Mouse (Mus musculus): ENCODE data around the gene Urb2. TPM values are rescaled to one million over a fixed set of nuclear protein-coding genes. Genes with fewer than 3 reads are reported as not detected.

The Urb2 gene
- polyA plus RNA-seq, 1 experiment from 2014 or later: 4.7 TPM

DNA sequence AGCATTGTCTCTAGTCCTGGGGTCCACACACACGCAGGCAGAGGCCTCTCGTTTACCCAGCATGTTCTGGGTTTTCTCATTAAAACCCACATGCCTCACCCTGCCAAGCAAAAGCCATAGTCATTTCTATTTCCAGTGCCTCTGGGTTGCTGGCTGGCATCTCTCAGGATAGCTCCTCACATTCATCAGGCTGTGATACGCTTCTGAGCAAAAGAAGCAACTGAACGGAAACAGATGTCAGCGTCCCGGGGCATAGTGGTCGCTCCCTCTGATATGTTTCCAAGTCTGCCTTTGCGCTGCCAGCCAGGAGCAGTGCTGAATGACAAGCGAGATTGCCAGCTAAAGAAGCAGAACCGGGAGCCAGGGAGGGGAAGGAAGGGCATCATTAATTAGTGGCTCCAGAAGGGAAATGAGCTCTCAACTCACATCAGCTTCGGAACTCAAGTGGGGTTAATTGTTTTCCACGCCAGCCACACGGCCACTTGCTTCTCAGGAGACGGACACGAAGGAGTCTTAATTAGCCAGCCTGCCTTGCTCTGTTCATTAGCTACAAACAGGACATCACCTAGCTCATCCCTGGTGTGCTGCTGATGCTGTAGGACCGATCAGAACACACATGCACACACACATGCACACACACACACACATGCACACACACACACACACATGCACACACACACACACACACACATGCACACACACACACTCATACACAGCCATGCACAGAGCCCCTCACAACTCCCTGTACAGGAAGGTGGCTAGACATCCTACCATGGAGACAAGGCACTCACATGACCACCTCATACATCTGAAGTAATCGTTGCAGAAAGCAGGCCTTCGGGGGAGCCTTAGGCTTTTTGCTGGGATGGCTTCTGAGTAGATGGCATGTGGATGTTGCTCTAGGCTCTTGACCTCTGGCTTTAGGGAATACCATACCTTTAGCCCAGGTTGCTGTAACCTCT lies 49.3 kb downstream of the Urb2 start:
- ATAC-seq (ENCODE audit: low FRiP score, low TSS enrichment): no peak
- H3K4me1 ChIP-seq (ENCODE audit: insufficient read depth, low read length): 0 out of 2 replicates have a peak, but pooled peaks cover 4% of the 10 kb centered on the region
- H3K9me3 ChIP-seq (ENCODE audit: low read length): no peaks in the 10 kb centered on the region
- no peaks in the 10 kb centered on the region for H3K36me3 ChIP-seq (ENCODE audit: insufficient read depth, low read length)
- H3K27ac ChIP-seq (ENCODE audit: low read length): no peak overlapping the region
- H3K4me3 ChIP-seq (ENCODE audit: low read length): no peak overlapping the region
- no peak overlapping the region for H3K4me2 ChIP-seq (replicated peaks; ENCODE audit: low read depth, low read length)
- WGBS: 27% methylated on average over 18 of the region's 18 CpGs
- no peaks in the 10 kb centered on the region for H3K27me3 ChIP-seq (ENCODE audit: insufficient read depth, low read length)
- H3K9ac ChIP-seq (replicated peaks; ENCODE audit: low read length): no peak overlapping the region

DNA sequence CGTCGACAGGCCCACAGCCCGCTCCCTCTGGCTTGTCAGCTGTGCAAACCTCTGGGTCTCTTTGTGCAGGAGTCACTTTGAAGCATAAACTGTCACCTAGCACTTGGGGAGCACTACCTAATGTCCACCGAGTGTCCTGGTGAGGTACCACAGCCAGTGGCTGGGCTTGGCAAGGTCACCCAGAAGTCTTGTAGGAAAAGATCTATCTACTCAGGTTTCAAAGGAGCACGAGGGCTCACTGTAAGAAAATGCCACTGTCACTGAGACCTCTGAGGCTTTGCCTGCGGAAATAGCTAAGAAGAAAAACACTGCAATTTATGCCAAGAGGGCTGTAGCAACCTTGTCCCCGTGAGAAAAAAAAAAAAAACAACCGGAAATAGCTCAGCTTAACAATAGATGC lies 54.7 kb downstream of the Urb2 start:
- Histone ChIP-seq H3K36me3 (ENCODE audit: insufficient read depth, low read length) (no peaks in the 10 kb centered on the region), H3K9me3 (ENCODE audit: low read length) (no peaks in the 10 kb centered on the region), H3K4me2 (replicated peaks; ENCODE audit: low read depth, low read length) (no peak overlapping the region), H3K4me1 (ENCODE audit: insufficient read depth, low read length) (peaks cover 8% of the 10 kb centered on the region; the same call in 1 of the 2 replicates), H3K4me3 (ENCODE audit: low read length) (no peak overlapping the region), H3K27ac (ENCODE audit: low read length) (no peak overlapping the region), H3K9ac (replicated peaks; ENCODE audit: low read length) (no peak overlapping the region), H3K27me3 (ENCODE audit: insufficient read depth, low read length) (no peaks in the 10 kb centered on the region)
- 23% methylated on average over 8 of the region's 8 CpGs for WGBS
- ATAC-seq (ENCODE audit: low FRiP score, low TSS enrichment): 0 out of 2 replicates have a peak, but pooled peaks have one; percentile 31

DNA sequence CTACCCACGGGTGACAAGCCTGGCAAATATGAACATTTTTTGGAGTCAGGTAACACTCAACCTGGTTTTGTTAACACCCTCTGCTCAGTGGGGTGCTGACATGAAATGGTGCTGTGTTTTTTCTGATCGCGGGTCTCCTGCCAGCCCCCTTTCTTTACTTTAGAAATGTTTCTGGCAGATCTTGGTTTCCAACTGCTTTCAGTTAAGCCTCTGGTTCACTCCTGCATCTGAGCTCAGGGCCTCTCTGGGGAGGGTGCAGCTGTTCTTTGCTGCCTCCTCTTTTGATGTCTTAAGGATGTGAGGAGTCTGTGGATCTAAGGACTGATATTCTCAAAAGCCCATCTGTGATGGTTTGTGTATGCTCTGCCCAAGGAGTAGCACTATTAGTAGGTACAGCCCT lies 55.1 kb downstream of the Urb2 start:
- no peak overlapping the region for H3K27ac ChIP-seq (ENCODE audit: low read length)
- no peak overlapping the region for H3K4me3 ChIP-seq (ENCODE audit: low read length)
- no peaks in the 10 kb centered on the region for H3K9me3 ChIP-seq (ENCODE audit: low read length)
- peaks cover 8% of the 10 kb centered on the region; the same call in 1 of the 2 replicates for H3K4me1 ChIP-seq (ENCODE audit: insufficient read depth, low read length)
- H3K4me2 ChIP-seq (replicated peaks; ENCODE audit: low read depth, low read length): no peak overlapping the region
- H3K36me3 ChIP-seq (ENCODE audit: insufficient read depth, low read length): no peaks in the 10 kb centered on the region
- no peaks in the 10 kb centered on the region for H3K27me3 ChIP-seq (ENCODE audit: insufficient read depth, low read length)
- whole genome bisulfite sequencing: 46% methylated on average over 3 of the region's 3 CpGs
- no peak for ATAC-seq (ENCODE audit: low FRiP score, low TSS enrichment)
- H3K9ac ChIP-seq (replicated peaks; ENCODE audit: low read length): no peak overlapping the region

DNA sequence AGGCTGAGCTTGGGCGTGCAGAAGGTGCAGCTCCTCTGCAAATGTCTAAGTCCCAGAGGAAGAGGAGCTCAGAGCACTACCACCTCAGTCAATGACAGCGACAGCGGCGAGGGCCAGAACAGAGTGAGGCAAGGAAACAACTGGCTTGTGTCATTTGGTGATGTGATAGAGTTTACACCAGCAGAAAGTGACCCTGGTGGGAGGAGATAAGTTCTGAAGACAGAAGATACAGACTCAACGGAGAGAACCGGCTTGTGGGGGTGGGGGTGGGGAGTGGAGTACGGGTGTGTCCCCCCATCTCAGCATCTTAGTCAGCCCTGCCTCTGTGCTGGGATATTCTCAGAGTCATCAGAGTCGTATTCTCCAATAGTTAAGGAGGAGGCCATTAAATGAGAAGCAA lies 56.1 kb downstream of the Urb2 start:
- Histone ChIP-seq H3K27ac (ENCODE audit: low read length) (no peak overlapping the region), H3K36me3 (ENCODE audit: insufficient read depth, low read length) (no peaks in the 10 kb centered on the region), H3K4me2 (replicated peaks; ENCODE audit: low read depth, low read length) (no peak overlapping the region), H3K27me3 (ENCODE audit: insufficient read depth, low read length) (no peaks in the 10 kb centered on the region), H3K9ac (replicated peaks; ENCODE audit: low read length) (no peak overlapping the region), H3K9me3 (ENCODE audit: low read length) (no peaks in the 10 kb centered on the region), H3K4me3 (ENCODE audit: low read length) (no peak overlapping the region), H3K4me1 (ENCODE audit: insufficient read depth, low read length) (peaks cover 8% of the 10 kb centered on the region; the same call in 1 of the 2 replicates)
- WGBS: 71% methylated on average over 8 of the region's 8 CpGs
- no peak for ATAC-seq (ENCODE audit: low FRiP score, low TSS enrichment)

DNA sequence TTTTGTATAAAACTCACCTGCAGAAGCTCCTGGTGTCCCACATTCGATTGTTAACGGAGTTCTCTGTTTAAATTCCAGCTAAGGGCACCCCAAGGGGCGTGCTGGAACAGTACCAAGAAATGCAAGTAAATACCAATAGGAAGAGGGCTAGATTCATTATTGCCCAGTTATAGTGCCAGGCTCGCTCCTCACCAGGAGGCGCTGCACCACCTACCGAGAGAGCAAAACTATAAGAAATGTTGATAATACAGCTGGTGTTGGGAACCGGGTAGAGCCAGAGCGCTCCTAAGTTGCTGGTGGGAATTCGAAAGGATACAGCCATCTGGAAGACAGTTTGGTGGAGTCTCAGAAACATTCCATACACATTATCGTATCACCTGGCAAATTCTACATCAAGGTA lies 56.7 kb downstream of the Urb2 start:
- no peaks in the 10 kb centered on the region for H3K36me3 ChIP-seq (ENCODE audit: insufficient read depth, low read length)
- no peak for ATAC-seq (ENCODE audit: low FRiP score, low TSS enrichment)
- 86% methylated on average over 10 of the region's 10 CpGs for WGBS
- peaks cover 8% of the 10 kb centered on the region; the same call in 1 of the 2 replicates for H3K4me1 ChIP-seq (ENCODE audit: insufficient read depth, low read length)
- H3K4me2 ChIP-seq (replicated peaks; ENCODE audit: low read depth, low read length): no peak overlapping the region
- H3K4me3 ChIP-seq (ENCODE audit: low read length): no peak overlapping the region
- H3K9me3 ChIP-seq (ENCODE audit: low read length): no peaks in the 10 kb centered on the region
- H3K27me3 ChIP-seq (ENCODE audit: insufficient read depth, low read length): no peaks in the 10 kb centered on the region
- H3K9ac ChIP-seq (replicated peaks; ENCODE audit: low read length): no peak overlapping the region
- H3K27ac ChIP-seq (ENCODE audit: low read length): no peak overlapping the region

DNA sequence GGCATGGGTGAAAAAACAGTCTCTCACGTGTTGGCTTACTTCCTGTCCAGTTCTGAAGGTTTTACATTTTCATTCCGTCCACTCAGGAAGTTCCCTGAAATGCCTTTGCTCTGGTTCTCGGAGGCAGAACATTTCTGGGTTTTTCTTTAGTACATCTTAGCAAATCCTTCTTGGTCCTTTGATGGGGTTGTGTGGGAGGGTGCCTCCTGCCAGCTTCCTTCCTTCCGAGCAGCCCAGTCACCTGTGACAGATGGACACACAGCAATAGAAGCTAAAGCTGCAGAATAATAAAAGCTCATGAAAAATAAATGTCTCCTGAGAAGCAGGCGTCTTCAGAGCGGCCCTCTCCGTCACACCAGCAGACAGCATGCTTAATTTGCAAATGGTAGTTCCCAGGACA lies 57.7 kb downstream of the Urb2 start:
- H3K9me3 ChIP-seq (ENCODE audit: low read length): no peaks in the 10 kb centered on the region
- H3K9ac ChIP-seq (replicated peaks; ENCODE audit: low read length): no peak overlapping the region
- no peaks in the 10 kb centered on the region for H3K36me3 ChIP-seq (ENCODE audit: insufficient read depth, low read length)
- H3K4me3 ChIP-seq (ENCODE audit: low read length): no peak overlapping the region
- H3K27me3 ChIP-seq (ENCODE audit: insufficient read depth, low read length): no peaks in the 10 kb centered on the region
- no peak overlapping the region for H3K27ac ChIP-seq (ENCODE audit: low read length)
- no peak overlapping the region for H3K4me2 ChIP-seq (replicated peaks; ENCODE audit: low read depth, low read length)
- WGBS: 36% methylated on average over 7 of the region's 7 CpGs
- peaks cover 8% of the 10 kb centered on the region; the same call in 1 of the 2 replicates for H3K4me1 ChIP-seq (ENCODE audit: insufficient read depth, low read length)
- no peak for ATAC-seq (ENCODE audit: low FRiP score, low TSS enrichment)

DNA sequence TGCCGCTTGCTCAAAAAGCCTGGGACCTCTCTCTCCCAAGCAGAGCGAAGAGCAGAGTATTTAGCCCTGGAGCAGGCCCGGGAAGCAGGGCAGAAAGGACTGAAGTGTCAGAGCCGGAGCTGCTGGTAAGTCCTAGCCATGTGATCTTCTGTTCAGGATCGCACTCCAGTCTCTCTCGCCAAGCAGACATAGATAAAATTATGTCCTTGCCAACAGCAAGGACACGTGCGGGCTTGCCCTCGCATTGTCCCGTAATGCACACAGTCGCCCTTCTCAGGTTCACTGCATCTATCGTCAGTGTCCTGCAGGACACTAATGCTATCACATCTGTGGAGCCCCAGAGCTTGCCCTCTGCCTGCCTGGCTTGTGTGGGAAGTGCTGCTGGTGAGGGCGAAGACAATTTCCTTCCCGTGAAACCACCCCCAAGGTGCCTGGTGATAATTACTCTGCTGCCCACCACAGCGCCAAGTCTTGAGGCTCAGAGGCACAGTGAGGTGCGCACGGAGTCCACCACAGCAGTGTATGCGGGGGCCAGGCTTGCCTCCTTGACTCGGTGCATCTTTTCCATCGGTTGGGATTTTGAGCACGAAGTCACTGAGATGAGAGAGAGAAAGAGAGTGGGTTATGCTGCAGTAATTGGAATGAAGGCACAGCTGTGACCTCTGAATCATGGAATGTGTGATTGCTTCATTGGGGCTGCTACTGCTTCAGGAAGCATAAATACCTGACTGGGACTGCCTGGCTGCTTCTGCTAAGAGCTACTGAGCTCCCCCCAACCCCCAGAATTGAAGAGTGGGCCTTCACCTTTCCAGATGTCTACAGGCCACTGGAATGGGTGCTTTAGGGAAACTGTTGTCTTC lies 59.4 kb downstream of the Urb2 start:
- ATAC-seq (ENCODE audit: low FRiP score, low TSS enrichment): no peak
- H3K9ac ChIP-seq (replicated peaks; ENCODE audit: low read length): no peak overlapping the region

DNA sequence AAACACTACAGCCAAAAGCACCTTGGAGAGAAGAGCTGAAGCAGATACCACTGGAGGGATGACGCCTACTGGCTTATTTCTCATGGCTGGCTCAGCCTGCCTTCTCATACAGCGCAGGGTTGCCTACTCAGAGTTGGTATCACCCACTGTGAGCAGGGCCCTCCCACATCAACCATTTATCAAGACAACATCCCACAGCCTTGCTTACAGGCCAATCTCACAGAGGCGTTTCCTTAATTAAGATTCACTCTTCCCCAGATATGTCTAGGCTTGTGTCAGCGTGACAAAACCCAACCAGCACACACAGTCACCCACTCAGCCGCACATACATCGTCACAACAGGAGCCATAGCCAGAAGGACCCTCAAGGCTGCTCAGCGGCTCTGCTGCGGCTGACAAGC lies 61.3 kb downstream of the Urb2 start:
- Histone ChIP-seq H3K4me3 (ENCODE audit: low read length) (no peak overlapping the region), H3K4me1 (ENCODE audit: insufficient read depth, low read length) (no peaks in the 10 kb centered on the region), H3K9ac (replicated peaks; ENCODE audit: low read length) (no peak overlapping the region), H3K9me3 (ENCODE audit: low read length) (no peaks in the 10 kb centered on the region), H3K36me3 (ENCODE audit: insufficient read depth, low read length) (no peaks in the 10 kb centered on the region), H3K4me2 (replicated peaks; ENCODE audit: low read depth, low read length) (no peak overlapping the region), H3K27ac (ENCODE audit: low read length) (no peak overlapping the region), H3K27me3 (ENCODE audit: insufficient read depth, low read length) (no peaks in the 10 kb centered on the region)
- WGBS: 93% methylated on average over 8 of the region's 8 CpGs
- no peak for ATAC-seq (ENCODE audit: low FRiP score, low TSS enrichment)

More for the DNA sequence above, 59.4 kb downstream of the Urb2 start:
- Histone ChIP-seq H3K4me2 (replicated peaks; ENCODE audit: low read depth, low read length) (no peak overlapping the region), H3K9me3 (ENCODE audit: low read length) (no peaks in the 10 kb centered on the region), H3K4me1 (ENCODE audit: insufficient read depth, low read length) (peaks cover 8% of the 10 kb centered on the region; the same call in 1 of the 2 replicates), H3K27ac (ENCODE audit: low read length) (no peak overlapping the region), H3K27me3 (ENCODE audit: insufficient read depth, low read length) (no peaks in the 10 kb centered on the region), H3K36me3 (ENCODE audit: insufficient read depth, low read length) (no peaks in the 10 kb centered on the region), H3K4me3 (ENCODE audit: low read length) (no peak overlapping the region)
- WGBS: 67% methylated on average over 21 of the region's 21 CpGs

DNA sequence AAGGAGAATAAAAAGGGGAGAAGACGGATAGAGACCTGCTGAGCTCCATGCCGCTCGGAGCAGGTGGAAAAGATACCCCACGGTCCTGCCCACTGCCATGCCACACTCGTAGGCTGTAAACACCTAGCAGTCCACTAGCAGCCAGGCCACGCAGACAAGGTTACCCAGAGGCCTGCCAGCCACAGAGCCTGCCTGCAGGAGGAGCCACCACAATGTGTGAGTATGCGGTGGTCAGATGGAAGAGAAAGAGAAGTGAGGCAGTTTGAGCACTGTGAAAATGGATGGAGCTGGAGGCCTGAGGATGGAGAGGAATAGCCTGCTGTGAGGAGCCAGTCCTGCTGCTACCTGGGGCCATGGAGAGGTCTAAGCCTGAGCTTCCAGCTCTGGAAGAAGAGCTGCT lies 62.3 kb downstream of the Urb2 start:
- Histone ChIP-seq H3K27me3 (ENCODE audit: insufficient read depth, low read length) (no peaks in the 10 kb centered on the region), H3K4me2 (replicated peaks; ENCODE audit: low read depth, low read length) (no peak overlapping the region), H3K27ac (ENCODE audit: low read length) (no peak overlapping the region), H3K9me3 (ENCODE audit: low read length) (no peaks in the 10 kb centered on the region), H3K36me3 (ENCODE audit: insufficient read depth, low read length) (no peaks in the 10 kb centered on the region), H3K4me3 (ENCODE audit: low read length) (no peak overlapping the region), H3K9ac (replicated peaks; ENCODE audit: low read length) (no peak overlapping the region), H3K4me1 (ENCODE audit: insufficient read depth, low read length) (no peaks in the 10 kb centered on the region)
- ATAC-seq (ENCODE audit: low FRiP score, low TSS enrichment): no peak
- 86% methylated on average over 7 of the region's 7 CpGs for WGBS
